Mouse (Mus musculus): ENCODE results near the gene Gabrg3. TPM values are rescaled to one million over a fixed set of nuclear protein-coding genes. Genes with fewer than 3 reads are reported as not detected.

Gabrg3 gene
- total and polyA plus RNA-seq, 3 experiments: not detected

- dilution Hi-C loops (cut with MboI; ENCODE audit: extremely low pct_ligation_motif_present, extremely low pct_unique_long_range_greater_than_20kb, low sequenced_read_pairs) (no loop called here), in situ Hi-C loops (cut with MboI; ENCODE audit: low pct_ligation_motif_present, low pct_unique_long_range_greater_than_20kb, low sequenced_read_pairs) (no loop called here)
- H3K4me2 ChIP-seq (ENCODE audit: insufficient read depth, low read depth, poor library complexity, severe bottlenecking): no peak overlapping the region
Measured at GRCm38 (mm10) chr7:56914862-56915261, 472.1 kb downstream of the Gabrg3 start.

GRCm38 (mm10) chr7:56899762-56900161 lies 487.2 kb downstream of the Gabrg3 start:
- in situ Hi-C loops (cut with MboI; ENCODE audit: low pct_ligation_motif_present, low pct_unique_long_range_greater_than_20kb, low sequenced_read_pairs) (no loop called here), dilution Hi-C loops (cut with MboI; ENCODE audit: extremely low pct_ligation_motif_present, extremely low pct_unique_long_range_greater_than_20kb, low sequenced_read_pairs) (no loop called here)
- Histone ChIP-seq H3K9ac (ENCODE audit: insufficient read depth, low read depth) (no peak overlapping the region), H3K27ac (ENCODE audit: insufficient read depth, low read depth) (no peak overlapping the region), H3K4me2 (ENCODE audit: insufficient read depth, low read depth, poor library complexity, severe bottlenecking) (no peak overlapping the region), H3K4me3 (replicated peaks in 1 of 3; ENCODE audit: low read depth in 2 of 3, low read length in 2 of 3, poor library complexity in 1 of 3) (no peak overlapping the region), H3K36me3 (replicated peaks in 1 of 2; ENCODE audit: control insufficient read depth in 1 of 2, insufficient read depth in 1 of 2, low read length in 1 of 2) (no peaks in the 10 kb centered on the region), H3K9me3 (replicated peaks; ENCODE audit: low read length) (peaks cover 21% of the 10 kb centered on the region), H3K79me2 (replicated peaks; ENCODE audit: control insufficient read depth, extremely low read depth, insufficient read depth, poor library complexity, severe bottlenecking) (no peaks in the 10 kb centered on the region), H3K27me3 (replicated peaks) (no peaks in the 10 kb centered on the region), H3K4me1 (ENCODE audit: control insufficient read depth in 1 of 2, insufficient read depth in 2 of 2) (no peaks in the 10 kb centered on the region)
- TF ChIP-seq JUND (conservative IDR thresholded peaks at IDR 0.05; ENCODE audit: low read depth, low read length) (no peak), RAD21 (IDR thresholded peaks at IDR 0.05; ENCODE audit: low read depth, low read length) (no peak), ZC3H11A (IDR thresholded peaks at IDR 0.05; ENCODE audit: low read depth, low read length) (no peak), MAX (IDR thresholded peaks at IDR 0.05; ENCODE audit: low read length) (no peak), CTCF (conservative IDR thresholded peaks at IDR 0.05 in 1 of 2, IDR thresholded peaks at IDR 0.05 in 1 of 2; ENCODE audit: low read depth in 2 of 2, low read length in 2 of 2) (no peak), MAFK (IDR thresholded peaks at IDR 0.05; ENCODE audit: insufficient replicate concordance, low read length) (no peak), RCOR1 (conservative IDR thresholded peaks at IDR 0.05; ENCODE audit: low read depth, low read length) (no peak), NELFE (IDR thresholded peaks at IDR 0.05; ENCODE audit: low read depth, low read length) (no peak), NRF1 (IDR thresholded peaks at IDR 0.05; ENCODE audit: low read depth, low read length) (no peak), ELF1 (IDR thresholded peaks at IDR 0.05; ENCODE audit: low read depth, low read length) (no peak), ETS1 (conservative IDR thresholded peaks at IDR 0.05; ENCODE audit: low read depth, low read length) (no peak), PAX5 (IDR thresholded peaks at IDR 0.05; ENCODE audit: low read length) (no peak), ZKSCAN1 (IDR thresholded peaks at IDR 0.05; ENCODE audit: borderline replicate concordance, low read depth, low read length) (no peak), USF2 (conservative IDR thresholded peaks at IDR 0.05; ENCODE audit: low read depth, low read length) (no peak), MAZ (IDR thresholded peaks at IDR 0.05; ENCODE audit: low read depth, low read length) (no peak), SMC3 (IDR thresholded peaks at IDR 0.05; ENCODE audit: low read depth, low read length) (no peak), USF1 (IDR thresholded peaks at IDR 0.05; ENCODE audit: low read depth, low read length) (no peak), MXI1 (IDR thresholded peaks at IDR 0.05; ENCODE audit: low read depth, low read length) (no peak), IRF4 (IDR thresholded peaks at IDR 0.05; ENCODE audit: low read depth, low read length) (no peak)
- no peak for DNase-seq (ENCODE audit: extremely low read depth)

More at GRCm38 (mm10) chr7:56914862-56915261, 472.1 kb downstream of the Gabrg3 start:
- Histone ChIP-seq H3K36me3 (replicated peaks in 1 of 2; ENCODE audit: control insufficient read depth in 1 of 2, insufficient read depth in 1 of 2, low read length in 1 of 2) (no peaks in the 10 kb centered on the region), H3K27ac (ENCODE audit: insufficient read depth, low read depth) (no peak overlapping the region), H3K4me3 (replicated peaks in 1 of 3; ENCODE audit: low read depth in 2 of 3, low read length in 2 of 3, poor library complexity in 1 of 3) (no peak overlapping the region), H3K79me2 (replicated peaks; ENCODE audit: control insufficient read depth, extremely low read depth, insufficient read depth, poor library complexity, severe bottlenecking) (no peaks in the 10 kb centered on the region), H3K4me1 (ENCODE audit: control insufficient read depth in 1 of 2, insufficient read depth in 2 of 2) (no peaks in the 10 kb centered on the region), H3K9me3 (replicated peaks; ENCODE audit: low read length) (peaks cover 43% of the 10 kb centered on the region), H3K9ac (ENCODE audit: insufficient read depth, low read depth) (no peak overlapping the region), H3K27me3 (replicated peaks) (no peaks in the 10 kb centered on the region)
- DNase-seq (ENCODE audit: extremely low read depth): no peak
- TF ChIP-seq JUN (IDR thresholded peaks at IDR 0.05; ENCODE audit: insufficient read depth, low read depth, low read length): no peak
- TF ChIP-seq CHD1 (IDR thresholded peaks at IDR 0.05; ENCODE audit: low read depth, low read length): no peak
- no peak for TF ChIP-seq PAX5 (IDR thresholded peaks at IDR 0.05; ENCODE audit: low read length)
- TF ChIP-seq NRF1 (IDR thresholded peaks at IDR 0.05; ENCODE audit: low read depth, low read length): no peak
- no peak for TF ChIP-seq USF1 (IDR thresholded peaks at IDR 0.05; ENCODE audit: low read depth, low read length)
- no peak for TF ChIP-seq HCFC1 (IDR thresholded peaks at IDR 0.05; ENCODE audit: low read depth, low read length)
- no peak for TF ChIP-seq UBTF (IDR thresholded peaks at IDR 0.05; ENCODE audit: low read depth, low read length)
- no peak for TF ChIP-seq NELFE (IDR thresholded peaks at IDR 0.05; ENCODE audit: low read depth, low read length)
- no peak for TF ChIP-seq CTCF (conservative IDR thresholded peaks at IDR 0.05 in 1 of 2, IDR thresholded peaks at IDR 0.05 in 1 of 2; ENCODE audit: low read depth in 2 of 2, low read length in 2 of 2)
- no peak for TF ChIP-seq TBP (conservative IDR thresholded peaks at IDR 0.05; ENCODE audit: low read depth, low read length)
- no peak for TF ChIP-seq ZMIZ1 (IDR thresholded peaks at IDR 0.05; ENCODE audit: low read depth, low read length)
- TF ChIP-seq ZKSCAN1 (IDR thresholded peaks at IDR 0.05; ENCODE audit: borderline replicate concordance, low read depth, low read length): no peak
- no peak for TF ChIP-seq MYC (IDR thresholded peaks at IDR 0.05; ENCODE audit: low read depth, low read length)

All from CH12.LX (cell line).